Mouse (Mus musculus): Measurements from ENCODE around the gene Tmem192. TPM values are rescaled to one million over a fixed set of nuclear protein-coding genes. Genes with fewer than 3 reads are reported as not detected.

Gene Tmem192
- polyA plus RNA-seq, 1 experiment: 30.5 TPM

Other genes with a start within 250 kb of the Tmem192 start
- 44.7 TPM for gene Msmo1, start 213.4 kb upstream of the Tmem192 start, polyA plus RNA-seq (2012; fragmentation: generic; extraction: Trizol)
- gene Klhl2, start 97.2 kb upstream of the Tmem192 start, polyA plus RNA-seq (2012; fragmentation: generic; extraction: Trizol): 12.1 TPM
- 0.02 TPM for gene Trim75, start 40.6 kb downstream of the Tmem192 start, polyA plus RNA-seq (2012; fragmentation: generic; extraction: Trizol)
- gene Trim61, start 71.3 kb downstream of the Tmem192 start, polyA plus RNA-seq (2012; fragmentation: generic; extraction: Trizol): not detected
- gene Trim60, start 71.4 kb downstream of the Tmem192 start, polyA plus RNA-seq (2012; fragmentation: generic; extraction: Trizol): not detected
- gene Apela, start 90.2 kb downstream of the Tmem192 start, polyA plus RNA-seq (2012; fragmentation: generic; extraction: Trizol): not detected
- gene Gm10663, start 127.8 kb downstream of the Tmem192 start, polyA plus RNA-seq (2012; fragmentation: generic; extraction: Trizol): not detected
- not detected for gene BC030870, start 182.4 kb downstream of the Tmem192 start, polyA plus RNA-seq (2012; fragmentation: generic; extraction: Trizol)

Measured in C2C12 (cell line).